Mouse (Mus musculus) heart, adult 18-20 months (tissue): ENCODE measurements at regions not wholly inside any gene's neighbourhood (a gene's known extent, or its start where the extent isn't known, plus 50 kb on each side); places are given as distances from the start of the nearest gene placed in this dataset.

Experiments
- DNase-seq, 2 experiments: peaks; one replicate each; pipeline ENCODE4 v3.0.0; 2021 to 2022; ENCODE audit warnings: mixed read lengths in 1 of 2

- no peak for DNase-seq
Observed at GRCm38 (mm10) chr16:93264061-93264585, 339.7 kb downstream of the Setd4 start.

DNA sequence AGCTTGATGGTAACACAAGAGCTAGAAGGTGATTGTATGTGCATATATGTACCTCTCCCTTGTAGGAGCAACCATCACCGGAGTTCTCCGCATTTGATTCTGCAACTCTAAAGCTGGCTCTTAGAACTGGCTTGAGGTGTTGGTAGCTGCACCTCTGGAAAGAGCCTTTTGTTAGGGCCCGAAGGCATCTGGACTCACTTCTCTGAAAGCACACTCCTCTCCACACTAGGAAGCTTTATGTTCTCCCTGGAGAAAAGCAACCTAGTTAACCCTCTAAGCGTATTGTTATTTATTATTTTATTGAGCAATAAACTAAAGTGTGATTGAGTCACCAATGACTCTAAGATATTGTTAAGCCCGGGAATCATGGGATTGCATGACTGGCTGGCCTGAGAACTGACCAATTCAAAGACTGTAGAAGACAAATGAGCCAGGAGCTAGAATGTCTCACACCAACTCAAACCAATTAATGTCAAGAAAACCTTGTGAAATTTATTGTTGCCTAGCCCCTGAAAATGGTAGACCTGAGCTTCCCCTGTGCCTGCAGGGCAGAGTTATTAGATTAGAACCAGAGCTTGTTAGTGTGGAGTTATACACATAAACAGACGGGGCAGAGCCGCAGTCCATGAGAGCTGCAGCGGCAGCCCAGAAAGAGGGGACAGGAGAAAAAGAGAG is 340.6 kb downstream of the Setd4 start:
- DNase-seq, result no peak

GRCm38 (mm10) chr16:93246825-93247224 is 357.0 kb downstream of the Setd4 start:
- DNase-seq, result peak in 1 of 2 experiments; percentile 17

DNA sequence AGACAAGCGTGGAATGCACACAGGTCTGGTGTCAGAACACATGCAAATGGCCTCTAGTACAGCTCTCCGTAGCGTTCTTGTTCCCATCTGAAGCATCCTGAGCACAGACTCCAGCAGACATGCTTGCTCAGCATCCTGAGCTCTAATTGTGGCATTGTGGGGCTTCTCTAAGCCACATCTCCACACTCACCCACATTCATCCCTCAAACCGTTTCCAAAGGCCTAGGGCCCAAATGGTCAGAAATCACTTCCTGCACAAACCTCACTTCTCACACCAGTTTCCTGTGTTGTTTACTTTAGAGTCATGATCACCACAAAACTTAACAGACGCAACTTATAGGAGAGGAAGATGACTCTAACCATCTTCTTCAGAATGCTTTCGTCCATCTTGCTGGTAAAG is 358.1 kb downstream of the Setd4 start:
- DNase-seq, result no peak

DNA sequence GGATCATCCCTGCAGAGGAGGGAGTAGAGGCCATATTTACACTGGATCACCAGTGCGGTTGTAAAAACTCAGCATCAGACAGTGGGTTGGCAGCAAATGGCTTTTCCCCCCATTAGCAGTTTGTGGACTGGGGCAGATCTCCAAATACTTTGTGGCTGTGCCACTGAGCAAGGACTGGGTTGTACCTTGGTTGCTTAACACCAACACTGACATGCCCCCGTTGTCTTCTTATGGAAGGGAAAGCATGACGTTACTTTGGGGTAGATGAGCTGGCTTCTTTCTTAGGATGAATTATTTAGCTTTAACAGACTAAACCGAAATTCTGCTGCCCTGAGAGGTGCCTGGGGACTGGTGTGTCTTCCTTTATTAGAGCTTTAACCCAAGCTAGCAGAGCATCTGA is 365.0 kb downstream of the Setd4 start:
- DNase-seq, result no peak

DNA sequence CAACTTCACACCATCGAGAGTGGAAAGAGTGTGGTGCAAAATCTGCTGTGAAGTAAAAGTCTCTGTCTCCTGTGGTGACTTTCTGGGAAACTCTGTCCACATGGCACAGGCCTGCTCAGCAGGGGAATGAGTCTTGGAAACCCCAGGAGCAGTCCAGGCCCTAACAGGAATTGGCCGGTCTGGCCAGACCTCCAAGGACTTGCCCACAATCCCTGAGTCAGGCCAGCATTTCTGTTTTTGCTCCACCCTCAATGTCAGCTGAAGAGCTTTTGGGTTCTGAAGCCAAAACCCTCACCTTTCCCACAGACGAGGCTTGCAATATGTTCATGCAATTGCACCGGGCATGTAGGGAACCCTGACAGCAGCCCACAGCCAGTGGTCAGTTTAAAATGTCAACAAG is 365.5 kb downstream of the Setd4 start:
- no peak for DNase-seq

GRCm38 (mm10) chr16:93225644-93226043 is 378.2 kb downstream of the Setd4 start:
- no peak for DNase-seq

DNA sequence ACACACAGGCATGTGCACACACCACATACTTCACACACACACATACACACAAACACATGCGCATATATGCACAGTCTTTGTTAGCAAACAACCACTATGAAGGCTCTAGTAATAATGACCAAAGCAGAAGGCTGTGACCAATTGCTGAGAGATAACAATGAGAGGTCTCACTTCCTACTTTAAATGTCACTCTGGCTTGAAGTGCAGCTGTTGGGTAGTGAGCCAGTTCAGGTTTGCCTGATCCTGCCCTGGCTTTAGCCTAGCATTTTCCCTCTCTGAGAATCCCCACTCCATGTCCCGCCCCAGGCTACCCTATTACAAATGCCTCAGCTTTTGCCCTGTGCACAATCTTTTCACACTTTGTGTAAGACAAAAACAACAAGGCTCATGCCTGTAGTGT is 378.7 kb downstream of the Setd4 start:
- no peak for DNase-seq

DNA sequence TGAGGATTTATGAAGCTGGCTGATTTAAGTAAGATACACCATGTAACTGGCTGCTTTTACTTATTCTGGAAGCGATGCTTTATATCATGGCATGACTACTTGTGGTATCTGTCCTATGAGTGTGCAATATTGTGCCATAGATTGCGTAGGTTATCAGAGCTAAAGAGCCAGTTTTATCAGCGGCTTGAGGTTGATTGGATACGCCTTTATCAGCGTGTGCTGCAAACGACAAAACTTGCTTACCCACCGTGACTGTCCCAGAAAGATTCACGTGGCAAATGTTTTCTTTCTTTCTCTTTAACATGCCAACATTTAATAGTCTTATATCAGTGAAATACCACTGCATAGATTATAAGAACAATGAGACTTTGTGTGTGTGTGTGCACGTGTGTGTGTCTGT is 384.1 kb downstream of the Setd4 start:
- DNase-seq, result no peak

GRCm38 (mm10) chr16:93218402-93218801 is 385.5 kb downstream of the Setd4 start:
- DNase-seq, result no peak

DNA sequence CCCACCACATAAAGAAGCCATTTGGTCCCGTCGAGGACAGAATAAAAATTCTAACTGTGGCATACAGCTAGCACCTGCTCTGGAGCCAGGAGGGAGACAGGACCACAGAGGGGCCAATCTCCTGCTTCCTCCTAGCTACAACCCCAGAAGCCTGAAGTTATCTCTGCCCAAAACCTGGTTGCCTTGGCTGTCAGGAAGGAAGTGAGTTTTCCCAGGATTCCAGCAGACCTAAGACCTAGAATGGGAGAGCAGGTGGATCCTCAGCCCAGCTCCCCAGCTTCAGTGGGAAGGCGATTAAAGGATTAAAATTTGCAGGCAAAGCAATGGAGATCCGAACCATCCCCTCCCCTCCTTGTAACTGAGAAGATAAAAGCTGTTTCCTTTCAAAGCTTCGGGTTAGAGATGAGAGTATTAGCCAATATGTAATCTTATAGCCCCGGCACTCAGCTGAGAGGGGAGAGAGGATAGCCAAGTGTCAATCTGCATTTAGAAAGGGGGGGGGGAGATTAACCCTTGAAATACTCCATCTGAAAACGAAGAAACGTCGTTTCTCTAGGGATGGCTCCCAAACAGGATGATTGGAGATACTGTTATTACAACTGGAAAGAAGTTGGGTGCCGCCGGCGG is 386.1 kb downstream of the Setd4 start:
- no peak for DNase-seq

GRCm38 (mm10) chr16:93215630-93216029 is 388.2 kb downstream of the Setd4 start:
- DNase-seq, result no peak

GRCm38 (mm10) chr16:93213618-93214017 is 387.7 kb upstream of the Runx1 start:
- DNase-seq, result no peak

DNA sequence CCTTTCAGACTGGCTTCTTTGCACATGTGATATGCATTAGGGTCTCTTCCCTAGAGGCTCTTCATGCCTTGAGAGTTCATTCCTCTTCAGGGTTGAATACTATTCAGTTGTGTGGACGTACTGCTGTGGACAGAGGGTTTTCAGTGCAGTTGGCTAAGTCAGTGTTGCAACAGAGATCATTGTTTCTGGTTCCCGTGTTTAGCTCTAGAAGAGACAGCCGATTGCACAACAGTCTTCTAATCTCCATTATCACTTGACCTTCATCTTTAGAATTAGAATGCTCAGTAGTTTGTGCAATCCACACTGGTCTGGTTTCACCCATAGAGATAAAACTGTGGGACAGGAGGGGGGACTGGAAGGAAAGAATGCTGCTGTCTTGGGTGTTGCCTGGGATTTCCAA is 381.7 kb upstream of the Runx1 start:
- DNase-seq, result no peak

GRCm38 (mm10) chr16:93207217-93207616 is 381.3 kb upstream of the Runx1 start:
- DNase-seq, result no peak

DNA sequence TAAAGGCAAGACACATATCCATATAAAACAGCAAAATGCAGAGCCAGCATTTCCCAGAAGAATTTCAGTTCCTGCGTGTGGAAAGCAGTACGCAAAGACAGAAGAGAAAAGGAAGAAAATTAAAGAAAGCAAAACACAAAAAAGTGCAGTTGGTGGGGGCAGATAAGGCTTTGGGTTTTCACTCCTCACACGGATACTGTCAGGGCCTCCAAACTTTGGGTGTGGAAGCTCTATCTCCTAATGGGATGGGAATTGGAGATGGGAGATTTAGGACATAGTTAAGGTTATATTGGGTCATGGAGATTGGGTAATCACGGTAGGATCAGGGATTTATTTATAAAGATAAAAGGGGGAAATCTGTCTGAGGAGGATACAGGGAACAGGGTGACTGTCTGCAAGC is 380.4 kb upstream of the Runx1 start:
- DNase-seq, result no peak

DNA sequence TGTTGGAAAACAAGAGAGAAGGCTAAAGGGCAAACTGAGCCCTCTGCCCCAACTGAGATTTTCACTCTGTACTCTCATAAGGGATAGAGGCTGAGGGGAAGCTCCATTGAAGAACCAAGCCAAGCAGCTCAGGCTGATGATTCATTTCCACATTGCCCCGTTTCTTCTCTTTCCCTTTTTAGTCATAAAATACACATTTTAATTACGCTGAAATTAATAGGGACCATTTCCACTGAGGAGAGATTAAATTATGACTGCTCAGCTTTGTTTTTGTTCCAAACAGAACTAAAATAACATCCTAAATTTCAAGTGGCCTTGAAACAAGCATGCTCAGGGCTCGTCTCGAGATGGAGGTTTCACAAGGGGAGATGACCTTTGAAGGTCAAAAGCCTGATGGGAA is 378.7 kb upstream of the Runx1 start:
- DNase-seq, result no peak

GRCm38 (mm10) chr16:93202591-93202990 is 376.6 kb upstream of the Runx1 start:
- no peak for DNase-seq

DNA sequence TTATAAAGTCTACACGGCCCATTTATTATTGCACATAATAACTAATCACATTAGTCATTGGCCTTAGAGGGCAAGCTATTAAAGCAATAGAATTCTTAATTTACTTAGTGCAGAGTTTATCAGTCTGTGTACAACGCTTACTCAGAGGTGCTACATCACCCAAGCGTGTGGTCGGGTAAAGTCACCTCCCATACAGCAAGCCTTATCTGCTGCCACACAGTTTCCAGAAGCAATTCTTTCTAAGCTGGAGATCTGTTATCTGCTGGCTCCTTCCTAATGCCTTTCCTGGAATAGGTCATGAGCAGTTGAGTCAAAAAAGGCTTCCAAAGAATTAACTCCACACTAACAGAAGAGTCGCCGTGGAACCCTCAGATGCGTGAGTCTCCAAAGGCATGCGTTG is 371.4 kb upstream of the Runx1 start:
- no peak for DNase-seq

- no peak for DNase-seq
Observed at GRCm38 (mm10) chr16:93193921-93194481, 368.1 kb upstream of the Runx1 start.

DNA sequence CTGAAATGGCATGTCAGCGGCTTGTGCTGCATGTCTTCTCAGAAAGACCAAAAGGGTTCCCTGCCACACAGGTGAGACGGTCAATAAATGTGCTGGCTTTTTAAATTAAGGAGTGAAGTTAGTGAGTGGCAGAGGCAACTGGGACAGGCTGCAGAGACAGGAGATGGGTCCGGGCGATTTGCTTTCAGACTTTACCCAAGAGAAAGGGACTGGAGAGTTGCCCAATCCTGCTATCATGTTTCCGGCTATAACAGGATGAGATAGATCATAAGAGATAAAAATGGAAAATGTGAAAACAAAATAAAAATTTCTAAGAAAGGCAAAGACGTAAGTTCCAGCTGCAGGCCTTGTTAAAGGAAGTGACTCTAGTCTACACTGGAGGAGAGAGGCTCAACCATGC is 367.3 kb upstream of the Runx1 start:
- no peak for DNase-seq

- peak in 1 of 2 experiments; percentile 7 for DNase-seq
Observed at GRCm38 (mm10) chr16:93192651-93193173, 366.8 kb upstream of the Runx1 start.

DNA sequence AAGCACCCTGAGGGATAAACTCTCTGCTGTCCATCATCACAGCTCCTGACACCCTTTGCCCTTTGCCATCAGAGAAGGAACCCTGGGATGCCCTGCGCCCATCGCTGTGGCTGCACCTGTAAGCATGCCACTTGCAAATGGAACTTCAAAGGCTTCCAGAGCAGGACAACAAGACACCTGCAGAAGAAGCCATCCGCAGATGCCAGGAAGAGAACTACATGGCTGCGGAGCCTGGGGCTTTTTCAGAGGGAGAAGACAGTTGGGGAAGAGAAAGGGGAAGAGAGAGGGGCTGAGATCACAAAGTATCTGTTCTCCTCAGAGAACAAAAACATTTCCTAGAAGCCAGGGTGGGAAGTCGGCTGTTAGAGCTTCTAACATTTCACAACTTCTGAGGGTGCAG is 365.2 kb upstream of the Runx1 start:
- peak; percentile 5 to 25 for DNase-seq
